Mouse (Mus musculus): ENCODE measurements around the gene Spon1. TPM values are rescaled to one million over a fixed set of nuclear protein-coding genes. Genes with fewer than 3 reads are reported as not detected.

Spon1 gene
- total and polyA plus RNA-seq, 3 experiments, result not detected

- H3K4me2 ChIP-seq (ENCODE audit: insufficient read depth, low read depth, poor library complexity, severe bottlenecking), result no peak overlapping the region
- H3K36me3 ChIP-seq (replicated peaks in 1 of 2; ENCODE audit: control insufficient read depth in 1 of 2, insufficient read depth in 1 of 2, low read length in 1 of 2), result no peaks in the 10 kb centered on the region
- TF ChIP-seq RAD21 (IDR thresholded peaks at IDR 0.05; ENCODE audit: low read depth, low read length) (no peak), CHD1 (IDR thresholded peaks at IDR 0.05; ENCODE audit: low read depth, low read length) (no peak), PAX5 (IDR thresholded peaks at IDR 0.05; ENCODE audit: low read length) (no peak), ZMIZ1 (IDR thresholded peaks at IDR 0.05; ENCODE audit: low read depth, low read length) (no peak), CHD2 (IDR thresholded peaks at IDR 0.05; ENCODE audit: low read length) (no peak), ETS1 (conservative IDR thresholded peaks at IDR 0.05; ENCODE audit: low read depth, low read length) (no peak), MXI1 (IDR thresholded peaks at IDR 0.05; ENCODE audit: low read depth, low read length) (no peak), ELF1 (IDR thresholded peaks at IDR 0.05; ENCODE audit: low read depth, low read length) (no peak), ZC3H11A (IDR thresholded peaks at IDR 0.05; ENCODE audit: low read depth, low read length) (no peak), E2F4 (IDR thresholded peaks at IDR 0.05; ENCODE audit: insufficient replicate concordance, low read depth, low read length) (no peak), TBP (conservative IDR thresholded peaks at IDR 0.05; ENCODE audit: low read depth, low read length) (no peak), NELFE (IDR thresholded peaks at IDR 0.05; ENCODE audit: low read depth, low read length) (no peak), USF1 (IDR thresholded peaks at IDR 0.05; ENCODE audit: low read depth, low read length) (no peak), POLR2A (IDR thresholded peaks at IDR 0.05; ENCODE audit: low read depth, low read length) (no peak)
- H3K27ac ChIP-seq (ENCODE audit: insufficient read depth, low read depth), result no peak overlapping the region
- no peak overlapping the region for H3K9ac ChIP-seq (ENCODE audit: insufficient read depth, low read depth)
- H3K9me3 ChIP-seq (replicated peaks; ENCODE audit: low read length), result no peaks in the 10 kb centered on the region
- peaks cover 8% of the 10 kb centered on the region for H3K27me3 ChIP-seq (replicated peaks)
- no peaks in the 10 kb centered on the region for H3K79me2 ChIP-seq (replicated peaks; ENCODE audit: control insufficient read depth, extremely low read depth, insufficient read depth, poor library complexity, severe bottlenecking)
- DNase-seq (ENCODE audit: extremely low read depth), result no peak
- H3K4me3 ChIP-seq (replicated peaks in 1 of 3; ENCODE audit: low read depth in 2 of 3, low read length in 2 of 3, poor library complexity in 1 of 3), result no peak overlapping the region
- in situ Hi-C loops (cut with MboI; ENCODE audit: low pct_ligation_motif_present, low pct_unique_long_range_greater_than_20kb, low sequenced_read_pairs) (no loop called here), dilution Hi-C loops (cut with MboI; ENCODE audit: extremely low pct_ligation_motif_present, extremely low pct_unique_long_range_greater_than_20kb, low sequenced_read_pairs) (no loop called here)
- H3K4me1 ChIP-seq (ENCODE audit: control insufficient read depth in 1 of 2, insufficient read depth in 2 of 2), result peaks cover 0 to 3% of the 10 kb centered on the region in 2 experiments; a peak in 1 of 4 replicates
Observed at GRCm38 (mm10) chr7:113730406-113731247, 35.2 kb upstream of the Spon1 start.

GRCm38 (mm10) chr7:113737790-113738362 is 27.9 kb upstream of the Spon1 start:
- TF ChIP-seq ZC3H11A (IDR thresholded peaks at IDR 0.05; ENCODE audit: low read depth, low read length), result no peak
- no peak for TF ChIP-seq MXI1 (IDR thresholded peaks at IDR 0.05; ENCODE audit: low read depth, low read length)
- no peak for TF ChIP-seq ZKSCAN1 (IDR thresholded peaks at IDR 0.05; ENCODE audit: borderline replicate concordance, low read depth, low read length)
- TF ChIP-seq ETS1 (conservative IDR thresholded peaks at IDR 0.05; ENCODE audit: low read depth, low read length), result no peak
- no peak for TF ChIP-seq JUN (IDR thresholded peaks at IDR 0.05; ENCODE audit: insufficient read depth, low read depth, low read length)
- no peak for TF ChIP-seq UBTF (IDR thresholded peaks at IDR 0.05; ENCODE audit: low read depth, low read length)
- TF ChIP-seq ZMIZ1 (IDR thresholded peaks at IDR 0.05; ENCODE audit: low read depth, low read length), result no peak
- no peak for TF ChIP-seq SMC3 (IDR thresholded peaks at IDR 0.05; ENCODE audit: low read depth, low read length)
- TF ChIP-seq E2F4 (IDR thresholded peaks at IDR 0.05; ENCODE audit: insufficient replicate concordance, low read depth, low read length), result no peak
- no peak for TF ChIP-seq TCF12 (IDR thresholded peaks at IDR 0.05; ENCODE audit: low read depth, low read length)
- no peak for TF ChIP-seq GABPA (IDR thresholded peaks at IDR 0.05; ENCODE audit: insufficient replicate concordance, low read depth, low read length)
- no peak for TF ChIP-seq MAZ (IDR thresholded peaks at IDR 0.05; ENCODE audit: low read depth, low read length)
- TF ChIP-seq POLR2A (IDR thresholded peaks at IDR 0.05; ENCODE audit: low read depth, low read length), result no peak
- no peak for TF ChIP-seq MAX (IDR thresholded peaks at IDR 0.05; ENCODE audit: low read length)
- no peak for TF ChIP-seq RAD21 (IDR thresholded peaks at IDR 0.05; ENCODE audit: low read depth, low read length)
- no peak for TF ChIP-seq ZNF384 (IDR thresholded peaks at IDR 0.05; ENCODE audit: low read depth, low read length)
- no peak for TF ChIP-seq CHD1 (IDR thresholded peaks at IDR 0.05; ENCODE audit: low read depth, low read length)
- TF ChIP-seq TBP (conservative IDR thresholded peaks at IDR 0.05; ENCODE audit: low read depth, low read length), result no peak
- no peaks in the 10 kb centered on the region for H3K4me1 ChIP-seq (ENCODE audit: control insufficient read depth in 1 of 2, insufficient read depth in 2 of 2)
- no peaks in the 10 kb centered on the region for H3K79me2 ChIP-seq (replicated peaks; ENCODE audit: control insufficient read depth, extremely low read depth, insufficient read depth, poor library complexity, severe bottlenecking)
- no peak overlapping the region for H3K4me3 ChIP-seq (replicated peaks in 1 of 3; ENCODE audit: low read depth in 2 of 3, low read length in 2 of 3, poor library complexity in 1 of 3)
- no peaks in the 10 kb centered on the region for H3K9me3 ChIP-seq (replicated peaks; ENCODE audit: low read length)
- no peak overlapping the region for H3K4me2 ChIP-seq (ENCODE audit: insufficient read depth, low read depth, poor library complexity, severe bottlenecking)
- in situ Hi-C loops (cut with MboI; ENCODE audit: low pct_ligation_motif_present, low pct_unique_long_range_greater_than_20kb, low sequenced_read_pairs), result no loop called here
- DNase-seq (ENCODE audit: extremely low read depth), result no peak
- no peaks in the 10 kb centered on the region for H3K36me3 ChIP-seq (replicated peaks in 1 of 2; ENCODE audit: control insufficient read depth in 1 of 2, insufficient read depth in 1 of 2, low read length in 1 of 2)
- H3K27me3 ChIP-seq (replicated peaks), result peaks cover 5% of the 10 kb centered on the region
- dilution Hi-C loops (cut with MboI; ENCODE audit: extremely low pct_ligation_motif_present, extremely low pct_unique_long_range_greater_than_20kb, low sequenced_read_pairs), result no loop called here
- no peak overlapping the region for H3K9ac ChIP-seq (ENCODE audit: insufficient read depth, low read depth)
- no peak overlapping the region for H3K27ac ChIP-seq (ENCODE audit: insufficient read depth, low read depth)
